Mouse (Mus musculus) CH12.LX (cell line): Measurements from ENCODE around the gene Gdap1l1.

Experiments used
- CHD1 ChIP-seq: IDR thresholded peaks from 2 replicates; pipeline ENCODE4 v1.6.1; 2012; ENCODE audit warnings: low read depth, low read length, improper control_type of control experiment, inconsistent platforms
- CTCF ChIP-seq, 2 experiments: IDR thresholded peaks in 1 of 2; conservative IDR thresholded peaks in 1 of 2; 2 replicates each; pipeline ENCODE4 v1.5.1; 2011 to 2012; ENCODE audit warnings: low read depth in 2 of 2, low read length in 2 of 2, improper control_type of control experiment in 1 of 2, inconsistent platforms in 1 of 2, mild to moderate bottlenecking in 1 of 2, moderate library complexity in 1 of 2
- ELF1 ChIP-seq: IDR thresholded peaks from 2 replicates; pipeline ENCODE4 v1.6.1; 2014; ENCODE audit warnings: low read depth, mild to moderate bottlenecking, inconsistent platforms, low read length, improper control_type of control experiment
- EP300 ChIP-seq: IDR thresholded peaks from 2 replicates; pipeline ENCODE4 v1.6.1; 2011; ENCODE audit warnings: low read length, improper control_type of control experiment
- GABPA ChIP-seq: IDR thresholded peaks from 2 replicates; pipeline ENCODE4 v1.6.1; 2012; ENCODE audit warnings: low read depth, low read length, improper control_type of control experiment, inconsistent platforms; ENCODE audit not compliant: insufficient replicate concordance
- KAT2A ChIP-seq: IDR thresholded peaks from 2 replicates; pipeline ENCODE4 v1.6.1; 2012; ENCODE audit warnings: low read length, improper control_type of control experiment, inconsistent platforms; ENCODE audit not compliant: insufficient replicate concordance
- NRF1 ChIP-seq: IDR thresholded peaks from 2 replicates; pipeline ENCODE4 v1.6.1; 2014; ENCODE audit warnings: low read depth, mild to moderate bottlenecking, inconsistent platforms, low read length, improper control_type of control experiment, moderate library complexity
- POLR2A ChIP-seq: IDR thresholded peaks from 2 replicates; pipeline ENCODE4 v1.6.1; 2011; ENCODE audit warnings: low read depth, mild to moderate bottlenecking, improper control_type of control experiment, low read length
- POLR2AphosphoS2 ChIP-seq: IDR thresholded peaks from 2 replicates; pipeline ENCODE4 v1.6.1; 2011; ENCODE audit warnings: low read depth, low read length, improper control_type of control experiment
- SMC3 ChIP-seq: IDR thresholded peaks from 2 replicates; pipeline ENCODE4 v1.6.1; 2011; ENCODE audit warnings: low read depth, low read length, improper control_type of control experiment
- UBTF ChIP-seq: IDR thresholded peaks from 2 replicates; pipeline ENCODE4 v1.6.1; 2012; ENCODE audit warnings: low read depth, mild to moderate bottlenecking, inconsistent platforms, low read length, improper control_type of control experiment, moderate library complexity
- USF1 ChIP-seq: IDR thresholded peaks from 2 replicates; pipeline ENCODE4 v1.6.1; 2014; ENCODE audit warnings: low read depth, mild to moderate bottlenecking, inconsistent platforms, low read length, improper control_type of control experiment
- ZC3H11A ChIP-seq: IDR thresholded peaks from 2 replicates; pipeline ENCODE4 v1.6.1; 2012; ENCODE audit warnings: low read depth, mild to moderate bottlenecking, inconsistent platforms, low read length, improper control_type of control experiment

DNA sequence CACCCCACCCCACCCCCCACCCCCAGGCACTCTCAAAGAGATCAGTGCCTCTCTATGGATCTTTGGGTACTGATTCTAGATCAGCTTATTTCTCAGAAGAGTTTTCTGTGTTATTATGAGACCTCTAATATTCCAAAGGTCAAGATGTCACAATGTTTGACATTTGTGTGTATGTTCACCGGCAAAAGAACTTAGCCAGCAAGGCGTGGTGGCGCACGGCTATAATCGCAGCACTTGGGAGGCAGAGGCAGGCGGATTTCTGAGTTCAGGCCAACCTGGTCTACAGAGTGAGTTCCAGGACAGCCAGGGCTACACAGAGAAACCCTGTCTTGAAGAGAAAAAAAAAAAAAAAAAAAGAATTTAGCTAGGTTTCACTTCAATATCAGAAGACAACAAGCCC is 21.2 kb upstream of the Gdap1l1 start:
- TF ChIP-seq CTCF (conservative IDR thresholded peaks at IDR 0.05 in 1 of 2, IDR thresholded peaks at IDR 0.05 in 1 of 2; ENCODE audit: low read depth in 2 of 2, low read length in 2 of 2) (no peak), EP300 (no peak), USF1 (no peak), UBTF (no peak), POLR2A (no peak), NRF1 (no peak), POLR2AphosphoS2 (no peak), CHD1 (no peak), KAT2A (no peak), SMC3 (no peak), ZC3H11A (no peak), GABPA (no peak), ELF1 (no peak)
